Mouse (Mus musculus): Measurements from ENCODE around the gene Phlda1. TPM values are rescaled to one million over a fixed set of nuclear protein-coding genes. Genes with fewer than 3 reads are reported as not detected.
A peak's percentile ranks its signal among the peaks of the same experiment; 100 is the strongest.

Gene Phlda1
- polyA plus RNA-seq, 1 experiment from 2014 or later: 18.4 TPM

DNA sequence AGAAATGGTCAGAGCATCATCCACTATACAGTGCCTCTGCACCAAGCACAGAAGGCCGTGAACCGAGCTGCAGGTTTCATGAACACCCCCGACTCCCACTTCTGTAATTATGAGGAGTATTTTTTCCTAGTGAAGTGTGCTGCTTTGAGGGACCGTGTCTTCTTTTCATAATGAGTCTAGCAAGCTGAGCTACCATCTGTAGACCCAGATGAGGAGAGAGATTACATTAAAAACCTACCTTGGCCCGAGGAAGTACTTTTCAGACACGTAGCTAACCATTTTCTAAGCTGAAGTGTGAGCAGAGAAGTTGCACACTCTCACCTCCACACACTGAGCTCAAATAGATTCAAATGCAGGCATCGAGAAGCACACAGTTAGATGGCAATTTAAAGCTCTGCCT is 37.0 kb downstream of the Phlda1 start:
- DNase-seq (ENCODE audit: low read depth, low spot score) (no peak), ATAC-seq (no peak)
- no peaks in the 10 kb centered on the region for H3K27me3 ChIP-seq
- in situ Hi-C loops (cut with MboI; ENCODE audit: low pct_unique_long_range_greater_than_20kb): no loop called here
- TF ChIP-seq CTCF (IDR thresholded peaks at IDR 0.05): no peak
- ChIA-PET POLR2A (interaction anchor here (0.7 to 0.9 kb wide), 2 partner anchors 16 to 17 kb away, joined by 3 read pairs; no protein-coding TSS in a partner anchor), CTCF (interaction anchor here (0.6 to 1.3 kb wide), 3 partner anchors 30 to 37 kb away, joined by 3 read pairs; partner anchors contain the start of gene Phlda1)

DNA sequence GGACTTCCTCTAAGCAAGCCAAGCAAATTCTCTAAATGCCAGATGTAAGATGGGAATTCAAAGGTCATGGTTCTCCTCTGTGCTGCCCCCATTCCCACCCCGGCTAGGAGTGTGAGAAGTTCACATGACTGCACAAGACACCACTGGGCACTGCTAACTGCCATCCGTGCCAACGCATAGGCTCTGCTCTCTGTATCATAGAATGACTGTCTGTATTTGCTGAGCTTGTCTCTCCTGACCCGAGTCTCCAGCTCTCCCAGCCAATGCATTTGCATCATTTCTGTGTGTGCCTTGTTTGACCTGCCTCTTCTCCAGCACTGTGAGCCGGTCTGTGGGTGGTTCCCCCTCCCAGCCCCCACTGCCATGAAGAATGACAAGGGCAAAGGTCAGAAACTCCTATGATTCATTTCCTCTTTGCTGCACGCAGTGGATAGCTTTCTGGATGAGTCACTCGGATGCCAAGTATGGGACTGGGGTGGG is 37.7 kb downstream of the Phlda1 start:
- ChIA-PET CTCF (interaction anchor here (1.1 to 1.3 kb wide), 2 partner anchors 36 to 38 kb away, joined by 3 read pairs; partner anchors contain the start of gene Phlda1), POLR2A (interaction anchor here (0.7 to 0.9 kb wide), 2 partner anchors 15 to 16 kb away, joined by 3 read pairs; no protein-coding TSS in a partner anchor)
- DNase-seq (ENCODE audit: low read depth, low spot score): no peak
- in situ Hi-C loops (cut with MboI; ENCODE audit: low pct_unique_long_range_greater_than_20kb): no loop called here
- no peak for TF ChIP-seq CTCF (IDR thresholded peaks at IDR 0.05)
- no peaks in the 10 kb centered on the region for H3K27me3 ChIP-seq
- ATAC-seq: peak; percentile 58

GRCm38 (mm10) chr10:111544311-111544710 is 38.2 kb downstream of the Phlda1 start:
- POLR2A ChIA-PET: no interaction called here
- in situ Hi-C loops (cut with MboI; ENCODE audit: low pct_unique_long_range_greater_than_20kb): no loop called here
- DNase-seq (ENCODE audit: low read depth, low spot score): no peak

GRCm38 (mm10) chr10:111545648-111546047 is 39.6 kb downstream of the Phlda1 start:
- in situ Hi-C loops (cut with MboI; ENCODE audit: low pct_unique_long_range_greater_than_20kb): no loop called here
- no peaks in the 10 kb centered on the region for H3K27me3 ChIP-seq
- no peak for ATAC-seq
- DNase-seq (ENCODE audit: low read depth, low spot score): no peak
- ChIA-PET CTCF (no interaction called here), POLR2A (no interaction called here)
- no peak for TF ChIP-seq CTCF (IDR thresholded peaks at IDR 0.05)

More at GRCm38 (mm10) chr10:111544311-111544710, 38.2 kb downstream of the Phlda1 start:
- CTCF ChIA-PET: no interaction called here
- no peaks in the 10 kb centered on the region for H3K27me3 ChIP-seq
- TF ChIP-seq CTCF (IDR thresholded peaks at IDR 0.05): no peak
- ATAC-seq: no peak

DNA sequence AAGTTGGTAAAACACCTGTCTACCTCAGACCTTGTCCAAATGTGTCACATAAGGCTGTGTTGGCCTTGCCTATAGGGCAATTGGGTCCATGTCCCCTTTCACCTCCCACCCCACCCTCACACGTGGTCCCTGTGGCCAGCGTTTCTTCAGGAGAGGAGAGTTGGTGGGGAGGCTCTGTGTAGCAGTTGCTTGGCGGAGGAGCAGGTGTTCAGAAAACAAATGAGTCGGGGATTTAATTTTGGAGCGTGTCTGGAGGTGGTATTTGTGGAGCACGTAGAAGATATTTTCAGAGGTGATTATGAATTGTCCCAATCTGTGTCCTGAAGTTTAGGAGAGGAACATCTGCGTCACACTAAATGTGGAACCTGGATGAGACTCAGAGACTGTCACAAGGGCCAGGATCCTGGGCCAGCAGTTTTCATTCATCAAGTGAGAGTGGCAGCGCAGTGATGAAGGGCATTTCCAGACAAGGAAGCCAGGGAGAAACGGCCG is 41.8 kb downstream of the Phlda1 start:
- ATAC-seq (no peak), DNase-seq (ENCODE audit: low read depth, low spot score) (no peak)
- in situ Hi-C loops (cut with MboI; ENCODE audit: low pct_unique_long_range_greater_than_20kb): no loop called here
- no peaks in the 10 kb centered on the region for H3K27me3 ChIP-seq
- no peak for TF ChIP-seq CTCF (IDR thresholded peaks at IDR 0.05)
- ChIA-PET POLR2A (no interaction called here), CTCF (interaction anchor here (0.8 kb wide), 1 partner anchor 11 kb away, joined by 3 read pairs; no protein-coding TSS in a partner anchor)

DNA sequence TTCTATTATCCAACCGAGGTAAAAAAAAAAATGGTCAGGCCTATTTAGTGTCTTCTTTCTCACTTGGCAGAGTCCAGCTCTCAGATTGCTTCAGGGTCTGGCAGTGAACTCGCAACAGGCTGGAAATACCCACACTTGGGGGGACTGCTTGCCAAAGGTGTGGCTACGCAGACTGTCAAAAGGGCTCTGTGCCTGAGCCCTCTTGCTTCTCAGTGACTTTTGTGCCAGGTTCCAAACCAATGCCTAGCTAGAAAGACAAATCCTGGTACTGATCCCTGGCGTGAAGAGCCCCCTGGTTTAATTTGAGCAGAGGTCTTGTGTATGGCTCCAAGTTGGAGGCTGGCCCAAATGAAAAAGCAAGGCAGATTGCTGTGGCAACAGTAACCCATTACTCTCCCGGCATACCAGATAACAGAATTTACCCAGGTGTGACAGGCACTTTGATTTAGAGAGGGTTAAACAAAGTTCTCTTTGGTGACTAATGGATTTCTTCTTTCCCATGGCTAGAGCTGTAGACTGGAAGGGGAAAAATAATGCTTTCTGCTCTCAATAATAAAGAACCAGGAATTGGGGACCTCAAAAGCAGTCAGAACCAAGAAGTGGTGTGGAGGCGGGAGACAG is 44.1 kb downstream of the Phlda1 start:
- ChIA-PET CTCF (no interaction called here), POLR2A (no interaction called here)
- no peak for TF ChIP-seq CTCF (IDR thresholded peaks at IDR 0.05)
- no peaks in the 10 kb centered on the region for H3K27me3 ChIP-seq
- ATAC-seq: no peak
- DNase-seq (ENCODE audit: low read depth, low spot score): no peak
- in situ Hi-C loops (cut with MboI; ENCODE audit: low pct_unique_long_range_greater_than_20kb): loop anchor here (5.0 kb wide), 1 partner anchor 43 kb away; the partner anchor contains the start of gene Phlda1

GRCm38 (mm10) chr10:111553695-111554094 is 47.6 kb downstream of the Phlda1 start:
- ATAC-seq (no peak), DNase-seq (ENCODE audit: low read depth, low spot score) (no peak)
- H3K27me3 ChIP-seq: no peaks in the 10 kb centered on the region
- TF ChIP-seq CTCF (IDR thresholded peaks at IDR 0.05): no peak
- in situ Hi-C loops (cut with MboI; ENCODE audit: low pct_unique_long_range_greater_than_20kb): loop anchor here (5.0 kb wide), 1 partner anchor 46 kb away; the partner anchor contains the start of gene Phlda1
- CTCF ChIA-PET: no interaction called here
- POLR2A ChIA-PET: no interaction called here

DNA sequence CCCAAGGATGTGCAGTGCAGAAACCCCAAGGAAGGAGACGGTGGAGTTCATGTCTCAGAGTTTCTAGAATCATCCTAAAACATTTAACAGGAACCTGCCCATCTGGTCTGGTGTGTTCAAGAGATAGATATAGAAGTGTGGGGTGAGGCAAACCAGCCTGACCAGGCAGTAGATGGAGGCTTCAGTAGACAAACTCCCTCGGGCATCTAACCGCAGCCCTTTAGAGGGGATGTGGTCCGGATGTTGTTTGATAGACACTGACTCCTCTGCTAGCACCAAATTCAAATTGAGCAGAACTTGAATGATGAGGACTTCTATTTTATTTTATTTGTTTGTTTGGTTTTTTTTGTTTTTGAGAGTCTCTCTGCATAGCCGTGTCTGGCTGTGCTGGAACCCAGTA is 48.6 kb downstream of the Phlda1 start:
- ChIA-PET POLR2A (no interaction called here), CTCF (no interaction called here)
- no peak for ATAC-seq
- in situ Hi-C loops (cut with MboI; ENCODE audit: low pct_unique_long_range_greater_than_20kb): loop anchor here (5.0 kb wide), 1 partner anchor 47 kb away; the partner anchor contains the start of gene Phlda1
- H3K27me3 ChIP-seq: no peaks in the 10 kb centered on the region
- no peak for TF ChIP-seq CTCF (IDR thresholded peaks at IDR 0.05)
- no peak for DNase-seq (ENCODE audit: low read depth, low spot score)

DNA sequence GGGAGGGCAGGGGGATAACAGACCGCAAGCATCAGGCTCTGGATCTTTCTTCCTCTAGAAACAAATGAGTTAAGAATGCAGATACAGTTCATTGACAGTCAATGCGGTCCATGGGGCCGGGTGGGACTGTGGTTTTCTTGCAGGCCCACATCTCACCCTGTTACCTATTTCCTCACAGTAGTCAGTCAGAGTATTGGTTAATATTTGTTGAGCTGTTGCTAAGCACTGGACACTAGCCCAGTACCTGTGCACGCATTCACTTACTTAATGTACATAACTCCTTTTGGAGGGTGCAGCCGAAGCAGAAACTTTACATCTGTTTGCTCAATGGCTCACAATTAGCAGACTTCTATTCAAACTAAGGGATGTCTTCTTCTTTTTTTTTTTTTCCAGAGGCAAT is 52.1 kb downstream of the Phlda1 start:
- ChIA-PET CTCF (interaction anchor here (1.1 to 1.3 kb wide), 2 partner anchors 10 to 21 kb away, joined by 3 to 4 read pairs; no protein-coding TSS in a partner anchor), POLR2A (interaction anchor here (1.1 kb wide), 1 partner anchor 15 kb away, joined by 3 read pairs; no protein-coding TSS in a partner anchor)
- ATAC-seq (peak; percentile 92), DNase-seq (ENCODE audit: low read depth, low spot score) (peak; percentile 50)
- no peaks in the 10 kb centered on the region for H3K27me3 ChIP-seq
- TF ChIP-seq CTCF (IDR thresholded peaks at IDR 0.05): no peak
- in situ Hi-C loops (cut with MboI; ENCODE audit: low pct_unique_long_range_greater_than_20kb): no loop called here

Other genes starting within 250 kb of the Phlda1 start
- 2.7 TPM for gene Bbs10, start 207.6 kb upstream of the Phlda1 start, polyA plus RNA-seq (2021)
- 252 TPM for gene Nap1l1, start 33.1 kb upstream of the Phlda1 start, polyA plus RNA-seq (2021)